Mouse (Mus musculus) embryo, embryonic 9.5 days (tissue): Measurements from ENCODE around the gene Spag17.
"Not testable (repeated sequence)": the region's sequence is repeated elsewhere in the genome, so short reads cannot be mapped to it uniquely, and the experiment has no call there.

Experiments
- DNase-seq: peaks from one replicate; pipeline ENCODE4 v3.0.0-alpha.2; 2017; ENCODE audit errors: extremely low spot score

Gene Spag17

GRCm38 (mm10) chr3:99885187-99885811 is at the start of gene Spag17:
Gene Spag17, plus strand, starts transcription at chr3:99885406.
- DNase-seq = peak; percentile 19

GRCm38 (mm10) chr3:99842333-99842732 is 42.9 kb upstream of the Spag17 start:
- no peak for DNase-seq

- no peak for DNase-seq
Observed at GRCm38 (mm10) chr3:99842808-99843207, 42.4 kb upstream of the Spag17 start.

- no peak for DNase-seq
Observed at GRCm38 (mm10) chr3:99843233-99843632, 42.0 kb upstream of the Spag17 start.

- no peak for DNase-seq
Observed at GRCm38 (mm10) chr3:99850926-99851325, 34.3 kb upstream of the Spag17 start.

GRCm38 (mm10) chr3:99854595-99854994 is 30.6 kb upstream of the Spag17 start:
- peak; percentile 4 for DNase-seq

- no peak for DNase-seq
Observed at GRCm38 (mm10) chr3:99858922-99859321, 26.3 kb upstream of the Spag17 start.

- no peak for DNase-seq
Observed at GRCm38 (mm10) chr3:99864706-99865105, 20.5 kb upstream of the Spag17 start.

GRCm38 (mm10) chr3:99875137-99875536 is 10.1 kb upstream of the Spag17 start:
- no peak for DNase-seq

- no peak for DNase-seq
Observed at GRCm38 (mm10) chr3:99881498-99881897, 3.7 kb upstream of the Spag17 start.

GRCm38 (mm10) chr3:99883988-99884564 is 1.1 kb upstream of the Spag17 start:
- DNase-seq = no peak

- not testable (repeated sequence) for DNase-seq
Observed at GRCm38 (mm10) chr3:99894741-99895140, 9.5 kb downstream of the Spag17 start.

GRCm38 (mm10) chr3:99913809-99914439 is 28.7 kb downstream of the Spag17 start:
- DNase-seq = no peak

GRCm38 (mm10) chr3:99922944-99923343 is 37.7 kb downstream of the Spag17 start:
- DNase-seq = no peak

- DNase-seq = no peak
Observed at GRCm38 (mm10) chr3:99930920-99931620, 45.9 kb downstream of the Spag17 start.

GRCm38 (mm10) chr3:99936159-99936558 is 51.0 kb downstream of the Spag17 start:
- peak; percentile 57 for DNase-seq

GRCm38 (mm10) chr3:99938611-99939286 is 53.5 kb downstream of the Spag17 start:
- DNase-seq = peak; percentile 58

- DNase-seq = no peak
Observed at GRCm38 (mm10) chr3:99945171-99945570, 60.0 kb downstream of the Spag17 start.

- DNase-seq = no peak
Observed at GRCm38 (mm10) chr3:99954039-99954602, 68.9 kb downstream of the Spag17 start.

- no peak for DNase-seq
Observed at GRCm38 (mm10) chr3:99956517-99956916, 71.3 kb downstream of the Spag17 start.

GRCm38 (mm10) chr3:99959805-99960485 is 74.7 kb downstream of the Spag17 start:
- DNase-seq = no peak
